Mouse (Mus musculus) urinary bladder, postnatal 0 days (tissue): Measurements from ENCODE around the gene Prcc. TPM values are rescaled to one million over a fixed set of nuclear protein-coding genes. Genes with fewer than 3 reads are reported as not detected.

Experiments
- polyA plus RNA-seq: library from polyadenylated mRNA; unstranded; fragments of >200 nt; fragmentation: Nextera tagmentation; extraction: Ambion mirVana; gene quantifications from 2 replicates; pipeline ENCODE4 v1.2.1, GENCODE M21; 2015

The Prcc gene
- 8.1 and 8.3 TPM in 2 replicates for polyA plus RNA-seq

DNA sequence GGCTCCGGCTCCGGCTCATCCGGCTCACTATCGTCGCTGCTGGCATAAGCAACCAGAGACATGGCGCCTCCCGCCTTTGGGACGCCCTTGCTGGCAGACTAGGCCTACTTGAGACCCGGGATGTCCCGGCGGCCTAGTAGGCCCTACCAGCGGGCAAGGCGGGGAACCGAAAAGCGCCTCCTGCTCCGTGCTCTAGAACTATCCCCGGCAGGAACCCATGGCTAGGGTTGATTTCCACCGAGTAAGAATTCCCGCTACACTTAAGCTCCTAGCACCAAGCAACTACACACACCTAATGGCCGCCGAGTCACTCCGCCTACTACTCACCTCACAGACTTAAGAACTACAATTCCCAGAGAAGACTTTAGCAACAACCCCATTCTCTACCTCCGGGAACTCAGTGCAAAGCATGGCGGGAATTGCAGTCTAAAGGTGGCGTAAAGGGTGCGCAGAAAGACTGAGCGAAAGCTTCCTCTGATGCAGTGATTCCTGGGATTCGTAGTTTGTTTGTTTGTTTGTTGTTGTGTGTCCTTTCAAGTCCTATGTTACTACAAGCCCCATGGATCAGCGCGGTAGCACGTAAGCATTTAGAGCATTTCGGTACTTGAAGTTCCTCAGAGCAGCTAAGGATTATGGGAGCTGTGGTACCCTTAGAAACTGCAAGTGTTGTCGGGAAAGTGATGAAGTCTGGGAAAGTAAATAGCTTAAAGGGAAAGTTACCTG, at the start of gene Prcc:
Gene Prcc (minus strand): TSS at position 328 of the 723 bp plus-strand sequence.

DNA sequence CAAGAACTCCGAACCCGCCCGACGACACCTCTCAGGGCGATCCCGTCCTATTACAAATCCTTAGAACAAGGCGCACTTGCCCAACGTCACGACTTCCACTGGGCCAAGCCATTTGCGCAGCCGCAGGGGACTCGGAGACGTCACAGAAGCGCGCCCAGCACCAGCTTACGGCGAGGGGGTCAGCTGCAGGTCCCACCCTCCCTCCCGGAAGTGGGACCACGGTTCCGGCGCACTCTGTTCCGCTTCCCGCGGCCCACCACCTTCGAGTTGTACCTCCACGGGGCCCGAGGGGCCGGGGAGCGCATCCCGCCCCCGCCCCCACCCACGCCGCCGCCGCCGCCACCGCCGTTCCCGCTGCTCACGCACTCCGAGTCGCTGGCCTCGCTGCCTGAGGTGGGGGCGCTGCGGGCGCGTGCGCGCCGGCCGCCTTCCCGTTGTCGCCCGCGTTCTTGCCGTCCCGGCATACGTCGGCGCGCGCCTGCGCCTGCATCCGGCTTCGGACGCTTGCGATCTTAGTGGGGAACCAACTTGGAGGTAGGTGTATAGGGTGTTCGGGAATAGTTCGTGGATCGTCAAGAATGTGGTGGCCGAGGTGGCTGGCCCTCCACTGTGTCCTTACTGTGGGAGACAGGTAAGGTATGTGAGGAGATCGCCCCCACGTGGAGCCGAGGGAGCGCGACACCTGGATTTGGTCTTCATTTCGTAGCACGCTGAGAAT, 44.8 kb upstream of the Prcc start, which contains the start of the genes Isg20l2 and Rrnad1:
Gene Isg20l2 (plus strand): TSS at position 237 of the 718 bp plus-strand sequence.
Gene Rrnad1 (minus strand): TSS at position 640 of the 718 bp plus-strand sequence.

DNA sequence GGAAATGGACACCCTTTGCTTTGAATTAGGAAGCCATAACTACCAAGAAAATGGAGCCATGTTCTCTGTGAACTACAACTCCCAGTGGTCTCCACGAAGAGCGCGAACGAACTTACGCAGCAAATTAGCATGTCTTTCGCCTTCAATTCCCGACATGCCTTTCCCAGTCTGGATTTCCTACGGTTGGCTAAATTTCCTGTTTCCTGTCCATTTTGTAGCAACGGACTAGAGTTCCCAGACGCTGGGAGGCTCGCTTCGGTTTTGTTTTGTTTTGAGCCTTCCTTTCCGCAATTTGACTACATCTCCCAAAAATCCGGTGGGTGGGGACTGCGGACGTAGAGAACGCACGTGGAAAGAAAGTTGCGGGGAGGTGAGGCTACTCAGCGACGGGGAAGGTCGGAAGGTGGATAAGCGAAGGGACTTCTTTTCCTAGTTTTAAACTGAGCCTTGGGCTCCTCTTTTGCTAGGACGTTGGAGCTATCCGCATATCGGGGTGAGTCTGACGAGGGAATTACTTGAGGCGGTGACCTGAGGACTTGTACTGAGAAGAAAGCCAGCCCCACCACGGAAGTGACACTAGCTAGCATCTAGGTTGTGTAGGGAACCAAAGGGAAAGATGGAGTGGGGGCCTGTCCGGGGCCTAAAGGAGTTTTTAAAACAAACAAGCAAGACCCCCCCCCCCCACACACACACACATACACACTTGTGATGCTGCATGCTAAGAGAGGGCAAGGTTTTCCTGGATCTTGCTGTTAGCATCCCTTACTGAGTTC, 34.1 kb upstream of the Prcc start, which contains the start of gene Mrpl24:
Gene Mrpl24 (plus strand): TSS at position 171 of the 773 bp plus-strand sequence.

DNA sequence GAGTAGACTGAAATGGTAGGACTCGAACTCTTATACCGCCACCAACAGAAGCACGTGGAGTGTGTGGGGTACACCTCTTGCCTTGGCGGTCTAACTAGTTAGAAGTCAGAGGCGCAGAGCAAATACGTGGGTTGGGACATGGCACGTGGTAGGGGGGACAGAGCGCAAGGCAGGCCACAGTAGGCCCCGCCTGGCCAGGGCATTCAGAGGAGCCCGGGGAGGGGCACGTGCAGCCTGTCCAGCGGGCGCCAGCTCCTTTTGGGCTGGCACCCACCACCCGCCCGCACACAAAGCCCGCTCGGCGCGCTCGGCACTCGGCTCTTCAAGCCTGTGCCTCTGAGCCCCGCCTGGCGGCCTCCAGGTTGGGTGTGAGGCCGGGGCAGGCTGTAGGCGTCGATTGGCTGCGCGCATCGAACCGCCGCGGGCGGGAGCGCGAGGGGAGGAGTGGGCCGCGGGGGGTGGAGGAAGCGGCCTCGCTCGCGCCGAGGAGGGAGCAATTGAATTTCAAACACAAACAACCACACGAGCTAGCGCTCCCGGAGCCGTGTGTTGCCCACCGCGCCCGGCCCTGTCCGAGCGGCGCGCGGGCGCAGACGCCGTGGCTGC, 20.6 kb upstream of the Prcc start, which contains the start of gene Hdgf:
Gene Hdgf (plus strand): TSS at position 442 of the 606 bp plus-strand sequence.

DNA sequence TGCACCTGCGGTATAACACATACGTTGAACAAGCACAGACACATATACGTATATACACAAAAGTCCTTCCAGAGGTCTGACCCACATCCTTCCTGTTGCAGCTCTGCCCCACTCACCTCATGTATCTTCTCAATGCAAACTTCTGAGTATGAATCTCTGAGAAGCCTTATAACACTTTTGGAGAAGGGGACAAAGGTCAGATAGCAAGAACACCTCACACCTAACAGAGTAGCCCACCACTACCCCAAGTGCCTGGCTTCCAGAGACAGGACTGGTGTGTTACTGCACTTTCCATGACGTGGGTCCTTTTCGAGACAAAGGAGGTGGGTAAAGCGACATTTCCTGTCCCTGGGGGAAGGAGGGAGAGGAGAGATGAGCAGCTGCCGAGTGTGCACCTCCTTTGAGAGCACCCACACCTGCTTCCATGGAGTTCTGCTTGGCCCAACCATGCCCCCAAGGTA, 38.7 kb downstream of the Prcc start, which contains the start of gene Sh2d2a:
Gene Sh2d2a (plus strand): TSS at position 106 of the 461 bp plus-strand sequence.

DNA sequence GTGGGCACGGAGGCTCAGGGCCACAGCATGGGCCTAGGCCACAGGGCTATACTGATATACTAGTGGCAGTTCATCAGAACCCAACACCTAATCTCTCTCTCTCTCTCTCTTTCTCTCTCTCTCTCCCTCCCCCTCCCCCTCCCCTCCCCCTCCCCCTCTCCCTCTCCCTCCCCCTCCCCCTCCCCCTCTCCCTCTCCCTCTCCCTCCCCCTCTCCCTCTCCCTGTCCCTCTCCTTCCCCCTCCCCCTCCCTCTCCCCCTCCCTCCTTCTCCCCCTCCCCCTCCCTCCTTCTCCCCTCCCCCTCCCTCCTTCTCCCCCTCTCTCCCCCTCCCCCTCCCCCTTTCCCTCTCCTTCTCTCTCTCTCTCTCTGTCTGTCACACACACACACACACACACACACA, 61.2 kb downstream of the Prcc start, which contains the start of gene Pear1:
Gene Pear1 (minus strand): TSS at position 101 of the 400 bp plus-strand sequence.

Other genes starting within 250 kb of the Prcc start
- 0.17 and 0.18 TPM in 2 replicates for gene Lrrc71, start 137.0 kb downstream of the Prcc start, polyA plus RNA-seq
- 3.5 and 3.6 TPM in 2 replicates for gene Ntrk1, start 90.4 kb downstream of the Prcc start, polyA plus RNA-seq
- gene Insrr, start 88.7 kb downstream of the Prcc start, polyA plus RNA-seq: 0.35 and 0.45 TPM in 2 replicates
- 10.0 and 10.4 TPM in 2 replicates for gene Pear1, start 61.3 kb downstream of the Prcc start, polyA plus RNA-seq
- gene Sh2d2a, start 38.9 kb downstream of the Prcc start, polyA plus RNA-seq: 0.15 TPM in 1 of 2 replicates, not detected in the other
- gene Hdgf, start 20.7 kb upstream of the Prcc start, polyA plus RNA-seq: 140 and 155 TPM in 2 replicates
- gene Mrpl24, start 33.9 kb upstream of the Prcc start, polyA plus RNA-seq: 54.5 and 61.2 TPM in 2 replicates
- 21.2 and 24.4 TPM in 2 replicates for gene Isg20l2, start 44.7 kb upstream of the Prcc start, polyA plus RNA-seq
- 9.8 and 9.9 TPM in 2 replicates for gene Rrnad1, start 45.1 kb upstream of the Prcc start, polyA plus RNA-seq
- 1.9 and 4.4 TPM in 2 replicates for gene Crabp2, start 63.1 kb upstream of the Prcc start, polyA plus RNA-seq
- gene Nes, start 85.5 kb upstream of the Prcc start, polyA plus RNA-seq: 6.8 and 7.1 TPM in 2 replicates
- 0.04 TPM in 1 of 2 replicates, not detected in the other for gene Bcan, start 114.6 kb upstream of the Prcc start, polyA plus RNA-seq
- not detected in 2 replicates for gene Hapln2, start 142.0 kb upstream of the Prcc start, polyA plus RNA-seq
- 15.3 and 17.0 TPM in 2 replicates for gene Gpatch4, start 157.5 kb upstream of the Prcc start, polyA plus RNA-seq
- gene Naxe, start 172.9 kb upstream of the Prcc start, polyA plus RNA-seq: 110 and 112 TPM in 2 replicates
- not detected in 2 replicates for gene Ttc24, start 192.7 kb upstream of the Prcc start, polyA plus RNA-seq
- gene Iqgap3, start 196.4 kb upstream of the Prcc start, polyA plus RNA-seq: 3.7 and 4.6 TPM in 2 replicates